Mouse (Mus musculus) hematopoietic multipotent progenitor cell, adult 10-12 weeks (in vitro differentiated cells): Measurements from ENCODE around the gene Gm14569. TPM values are rescaled to one million over a fixed set of nuclear protein-coding genes. Genes with fewer than 3 reads are reported as not detected.

Experiments used
- polyA plus RNA-seq: library from polyadenylated mRNA; stranded (reverse); fragments of >175 nt; gene quantifications from 2 replicates; pipeline ENCODE4 v1.2.3, GENCODE M21; 2012; ENCODE audit warnings: low replicate concordance

Gm14569 gene
- polyA plus RNA-seq: not detected in 2 replicates

DNA sequence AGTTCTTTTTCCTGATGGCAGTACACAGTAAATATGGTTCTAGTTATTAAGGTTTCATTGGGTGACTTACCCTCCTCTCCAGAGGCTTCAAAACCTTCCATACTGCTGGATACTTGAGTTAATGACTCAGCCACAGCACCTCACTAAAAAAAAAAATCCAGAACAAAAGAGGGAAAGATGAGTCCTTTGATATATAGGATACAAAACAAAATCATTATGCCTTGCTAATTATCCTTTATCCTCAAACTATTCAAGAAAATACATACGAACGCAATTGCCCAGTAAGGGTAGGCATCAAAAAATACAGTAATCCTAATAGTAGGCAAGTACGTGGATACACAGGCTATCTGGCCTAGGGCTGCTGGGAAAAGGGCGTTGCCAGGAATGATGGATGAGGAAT, at the start of gene Gm14569:
Gene Gm14569, minus strand, starts transcription at position 101 of the 400 bp plus-strand sequence.

DNA sequence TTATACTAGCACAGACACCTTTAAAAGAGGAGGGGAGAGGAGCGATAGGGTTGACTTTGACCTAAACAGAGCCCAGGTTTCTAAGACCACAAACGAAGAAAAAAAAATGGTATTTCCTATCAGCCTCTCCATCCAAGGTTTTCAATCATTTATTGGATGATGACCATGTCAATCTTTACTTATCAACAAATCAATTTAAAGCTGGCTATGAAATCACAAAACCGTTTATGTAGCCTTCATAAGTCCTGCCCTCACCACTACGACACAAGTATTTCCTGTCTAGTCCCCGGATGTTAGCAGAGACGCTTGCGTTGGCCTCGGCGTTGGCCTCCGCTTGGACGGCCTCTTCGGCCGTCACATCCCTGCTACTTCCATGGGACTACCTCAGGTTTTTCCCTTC, 90.7 kb downstream of the Gm14569 start, which contains the start of gene Gm6268:
Gene Gm6268, plus strand, starts transcription at position 301 of the 400 bp plus-strand sequence.

Other genes with a start within 250 kb of the Gm14569 start
- gene Lonrf3, start 163.5 kb downstream of the Gm14569 start, polyA plus RNA-seq: 0.42 and 1.3 TPM in 2 replicates
- not detected in 2 replicates for gene Gm6268, start 90.5 kb downstream of the Gm14569 start, polyA plus RNA-seq
- 41.9 and 81.7 TPM in 2 replicates for gene Pgrmc1, start 106.4 kb upstream of the Gm14569 start, polyA plus RNA-seq
- 0.18 and 1.2 TPM in 2 replicates for gene Akap17b, start 153.6 kb upstream of the Gm14569 start, polyA plus RNA-seq